Mouse (Mus musculus): Measurements from ENCODE around the gene Cant1. TPM values are rescaled to one million over a fixed set of nuclear protein-coding genes. Genes with fewer than 3 reads are reported as not detected.

Gene Cant1
- polyA plus RNA-seq, 1 experiment from 2014 or later, result 19.2 TPM

- no peak overlapping the region for H3K27ac ChIP-seq
Observed at GRCm38 (mm10) chr11:118445843-118446242, 27.0 kb upstream of the Cant1 start.

DNA sequence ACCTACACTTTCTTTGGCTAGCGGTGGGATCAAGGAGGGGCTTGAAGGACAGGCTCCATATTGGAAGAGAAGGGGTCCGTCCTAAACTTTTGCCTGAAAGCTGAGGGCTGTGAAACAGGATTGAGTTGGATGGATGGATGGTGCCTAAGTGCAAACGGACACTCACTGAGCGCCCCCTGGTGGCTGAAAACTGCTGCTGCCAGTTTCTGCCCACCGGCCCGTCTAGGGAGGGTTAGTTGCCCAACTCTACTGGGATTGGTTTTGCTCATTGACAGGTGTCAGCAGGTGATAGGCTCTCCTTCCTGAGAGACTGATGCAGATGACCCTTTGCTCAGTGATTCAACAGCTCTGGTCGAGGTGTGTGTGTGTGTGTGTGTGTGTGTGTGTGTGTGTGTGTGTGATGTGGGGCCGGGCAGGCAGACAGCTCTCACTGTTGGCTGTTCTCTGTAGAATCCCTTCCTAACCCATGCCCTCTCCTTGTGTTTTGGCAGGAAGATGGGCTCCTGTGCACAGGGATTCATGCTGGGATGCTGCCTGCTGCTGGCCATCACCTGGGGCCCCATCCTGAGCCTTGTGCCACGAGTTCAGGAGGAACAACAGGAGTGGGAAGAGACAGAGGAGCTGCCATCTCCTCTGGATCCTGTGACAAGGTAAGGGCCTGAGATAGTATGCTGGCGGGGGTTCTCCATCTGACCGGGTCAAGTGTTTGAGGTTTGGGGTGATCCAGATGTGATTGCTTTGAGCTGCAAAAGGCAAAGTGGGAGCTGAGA, 24.5 kb upstream of the Cant1 start:
- 37% methylated on average over 11 of the region's 11 CpGs for WGBS
- Histone ChIP-seq H3K36me3 (replicated peaks) (no peaks in the 10 kb centered on the region), H3K27me3 (ENCODE audit: poor library complexity, severe bottlenecking) (peaks cover 12% of the 10 kb centered on the region), H3K27ac (no peak overlapping the region), H3K4me3 (no peak overlapping the region), H3K9me3 (no peaks in the 10 kb centered on the region), H3K4me1 (peaks cover 23% of the 10 kb centered on the region)
- DNase-seq (ENCODE audit: extremely low spot score, low spot score), result peak; percentile 80

More at GRCm38 (mm10) chr11:118445843-118446242, 27.0 kb upstream of the Cant1 start:
- peaks cover 12% of the 10 kb centered on the region for H3K27me3 ChIP-seq (ENCODE audit: poor library complexity, severe bottlenecking)
- DNase-seq (ENCODE audit: extremely low spot score, low spot score), result peak; percentile 77
- H3K4me3 ChIP-seq, result no peak overlapping the region
- no peaks in the 10 kb centered on the region for H3K36me3 ChIP-seq (replicated peaks)
- peaks cover 3% of the 10 kb centered on the region; the same call in 1 of the 2 replicates for H3K4me1 ChIP-seq
- H3K9me3 ChIP-seq, result no peaks in the 10 kb centered on the region
- WGBS, result 16% methylated on average over 3 of the region's 3 CpGs

- H3K36me3 ChIP-seq (replicated peaks), result no peaks in the 10 kb centered on the region
- no peaks in the 10 kb centered on the region for H3K9me3 ChIP-seq
- peaks cover 15% of the 10 kb centered on the region for H3K27me3 ChIP-seq (ENCODE audit: poor library complexity, severe bottlenecking)
- no peak overlapping the region for H3K27ac ChIP-seq
- DNase-seq (ENCODE audit: extremely low spot score, low spot score), result no peak
- no peak overlapping the region for H3K4me3 ChIP-seq
- peaks cover 30% of the 10 kb centered on the region for H3K4me1 ChIP-seq
- WGBS, result 82% methylated on average over 13 of the region's 13 CpGs
Observed at GRCm38 (mm10) chr11:118442691-118443090, 23.8 kb upstream of the Cant1 start.

DNA sequence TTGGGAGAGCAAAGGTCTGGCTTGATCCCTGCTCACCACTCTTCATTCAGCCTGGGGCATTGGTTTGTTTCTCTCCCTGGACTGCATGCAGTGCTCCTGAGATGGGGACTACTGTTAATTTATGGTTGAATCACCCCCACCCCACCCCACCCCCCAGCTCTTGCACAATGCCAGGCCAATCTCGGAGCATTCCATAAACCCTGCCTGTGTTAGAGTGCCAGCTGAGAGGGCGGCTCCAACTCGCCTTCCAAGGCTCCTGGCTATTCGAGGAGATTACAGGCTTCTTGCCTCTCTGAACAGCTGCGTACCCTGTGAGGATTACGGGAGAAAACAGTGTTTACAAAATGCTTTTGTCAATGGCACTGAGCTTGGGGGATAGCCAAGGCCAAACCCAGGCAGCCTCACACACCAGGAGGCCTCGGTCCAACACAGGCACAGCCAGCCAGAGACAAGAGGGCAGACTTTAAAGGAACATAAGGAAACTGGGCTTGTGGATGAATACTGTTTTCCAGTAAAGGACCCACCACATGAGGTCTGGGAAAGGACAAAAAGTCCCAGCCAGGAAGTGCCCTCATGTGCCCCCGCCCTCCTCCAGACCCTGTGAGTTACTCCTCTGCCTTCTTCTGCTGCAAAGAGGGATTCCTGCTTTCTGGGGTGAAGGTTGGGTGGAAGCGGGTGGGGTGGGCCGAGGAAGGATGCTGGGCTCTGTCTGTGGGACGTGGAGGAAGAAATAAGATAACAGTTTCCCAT, 20.0 kb upstream of the Cant1 start:
- Histone ChIP-seq H3K4me1 (peaks cover 61% of the 10 kb centered on the region), H3K9me3 (no peaks in the 10 kb centered on the region), H3K27ac (peak overlapping the region; percentile 80), H3K27me3 (ENCODE audit: poor library complexity, severe bottlenecking) (peaks cover 8% of the 10 kb centered on the region; the same call in 1 of the 2 replicates), H3K36me3 (replicated peaks) (no peaks in the 10 kb centered on the region), H3K4me3 (peak overlapping the region; percentile 6; the same call in 1 of the 2 replicates)
- WGBS, result 16% methylated on average over 11 of the region's 11 CpGs
- DNase-seq (ENCODE audit: extremely low spot score, low spot score), result peak; percentile 45

GRCm38 (mm10) chr11:118436471-118436935, 17.6 kb upstream of the Cant1 start:
- Histone ChIP-seq H3K4me1 (peaks cover 71% of the 10 kb centered on the region), H3K36me3 (replicated peaks) (no peaks in the 10 kb centered on the region), H3K27me3 (ENCODE audit: poor library complexity, severe bottlenecking) (0 out of 2 replicates have a peak, but pooled peaks cover 4% of the 10 kb centered on the region), H3K4me3 (no peak overlapping the region), H3K9me3 (no peaks in the 10 kb centered on the region), H3K27ac (peak overlapping the region; percentile 64; the same call in 1 of the 2 replicates)
- WGBS, result 47% methylated on average over 6 of the region's 6 CpGs
- no peak for DNase-seq (ENCODE audit: extremely low spot score, low spot score)

DNA sequence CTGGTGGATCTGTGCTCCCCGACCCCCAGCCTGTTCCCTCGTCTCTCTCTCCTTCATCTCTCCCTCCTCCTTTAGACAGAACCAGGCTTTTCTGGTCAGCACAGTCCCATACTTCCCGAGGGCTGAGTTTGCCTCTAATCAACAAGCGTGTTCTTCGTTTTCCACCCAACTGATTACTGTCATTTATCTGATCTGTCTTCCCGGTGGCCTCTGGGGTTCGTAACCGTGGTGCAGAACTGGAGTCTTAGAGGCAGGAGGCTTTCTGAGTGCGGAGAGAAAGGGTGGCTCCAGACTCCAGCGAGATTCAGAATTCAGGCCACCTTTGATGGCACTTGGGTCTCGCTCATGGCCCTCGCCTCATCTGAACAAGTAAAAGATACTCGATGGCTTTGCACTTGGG, 15.2 kb upstream of the Cant1 start:
- H3K4me1 ChIP-seq, result peaks cover 72% of the 10 kb centered on the region
- no peaks in the 10 kb centered on the region for H3K9me3 ChIP-seq
- no peaks in the 10 kb centered on the region for H3K36me3 ChIP-seq (replicated peaks)
- H3K27ac ChIP-seq, result peak overlapping the region; percentile 54
- peak overlapping the region; percentile 13 for H3K4me3 ChIP-seq
- H3K27me3 ChIP-seq (ENCODE audit: poor library complexity, severe bottlenecking), result peaks cover 13% of the 10 kb centered on the region
- DNase-seq (ENCODE audit: extremely low spot score, low spot score), result no peak
- WGBS, result 65% methylated on average over 13 of the region's 13 CpGs

DNA sequence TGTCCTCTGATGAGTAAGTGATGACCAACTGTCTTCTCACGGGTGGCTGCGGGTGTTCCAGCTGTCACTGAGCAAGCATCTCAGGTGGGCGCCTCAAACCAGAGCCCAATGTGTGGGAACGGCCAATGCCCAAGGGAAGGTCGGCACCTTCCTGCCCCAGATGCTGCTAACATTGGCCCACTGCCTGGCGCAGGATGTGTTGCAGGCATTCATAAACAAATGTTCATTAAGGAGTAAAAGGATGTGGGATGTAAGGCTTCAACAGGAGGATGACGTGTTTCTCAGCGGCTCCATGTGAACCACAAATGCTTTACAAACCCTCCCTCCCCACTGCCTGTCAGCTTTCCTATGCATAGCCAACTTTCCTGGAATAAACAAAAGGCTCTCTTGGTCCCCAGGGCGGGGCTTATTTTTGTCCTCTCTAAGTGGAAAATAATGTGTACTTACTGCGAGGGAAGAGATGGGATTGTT, 14.5 kb upstream of the Cant1 start:
- H3K27ac ChIP-seq, result peak overlapping the region; percentile 54; the same call in 1 of the 2 replicates
- 81% methylated on average over 10 of the region's 10 CpGs for WGBS
- H3K4me3 ChIP-seq, result peak overlapping the region; percentile 13; the same call in 1 of the 2 replicates
- no peaks in the 10 kb centered on the region for H3K9me3 ChIP-seq
- no peaks in the 10 kb centered on the region for H3K36me3 ChIP-seq (replicated peaks)
- no peak for DNase-seq (ENCODE audit: extremely low spot score, low spot score)
- H3K27me3 ChIP-seq (ENCODE audit: poor library complexity, severe bottlenecking), result peaks cover 20% of the 10 kb centered on the region
- peaks cover 72% of the 10 kb centered on the region for H3K4me1 ChIP-seq

DNA sequence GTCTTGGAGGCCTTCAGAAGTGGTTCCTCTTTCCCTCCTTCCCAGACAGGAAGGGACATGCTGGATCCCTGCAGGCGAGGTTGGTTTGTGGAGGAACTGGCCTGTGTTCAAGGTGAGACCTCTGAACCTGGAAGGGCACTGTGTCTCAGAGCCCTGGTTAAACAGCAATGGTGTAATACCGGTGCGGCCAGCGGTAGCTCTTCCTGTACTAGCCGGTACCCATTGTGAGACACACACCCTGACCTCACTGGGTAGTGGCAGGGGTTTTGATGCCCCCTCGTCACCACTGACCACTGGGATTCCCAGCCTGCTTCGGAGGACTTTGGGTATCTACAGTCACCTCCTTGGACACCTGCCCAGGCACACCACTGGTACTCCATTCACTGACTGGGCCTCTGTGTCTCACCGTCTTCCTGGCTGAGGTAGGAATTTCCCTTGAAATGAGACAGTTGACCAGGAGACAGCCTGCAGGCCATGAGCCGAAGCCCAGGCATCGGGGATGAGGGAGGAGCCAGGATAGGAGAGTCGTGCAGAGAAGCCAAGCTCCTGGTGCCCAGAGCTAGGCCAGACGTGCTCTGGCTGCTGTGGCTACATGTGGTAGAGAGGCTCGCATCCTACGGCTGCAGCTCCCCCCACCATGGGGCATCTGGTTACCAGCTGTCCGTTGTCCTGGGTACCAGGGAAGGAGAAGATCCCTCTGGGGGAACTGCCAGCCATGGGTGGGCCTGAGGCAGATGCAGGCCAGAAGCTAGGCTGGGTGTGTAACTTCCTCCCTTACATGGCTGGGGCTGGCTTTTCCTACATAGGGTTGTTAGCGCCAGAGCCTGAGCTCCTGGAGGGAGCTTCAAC, 12.4 kb upstream of the Cant1 start:
- WGBS, result 82% methylated on average over 16 of the region's 16 CpGs
- Histone ChIP-seq H3K9me3 (no peaks in the 10 kb centered on the region), H3K27me3 (ENCODE audit: poor library complexity, severe bottlenecking) (peaks cover 37% of the 10 kb centered on the region), H3K36me3 (replicated peaks) (no peaks in the 10 kb centered on the region), H3K4me1 (peaks cover 69% of the 10 kb centered on the region), H3K27ac (peak overlapping the region; percentile 12), H3K4me3 (no peak overlapping the region)
- no peak for DNase-seq (ENCODE audit: extremely low spot score, low spot score)

- H3K27me3 ChIP-seq (ENCODE audit: poor library complexity, severe bottlenecking), result peaks cover 39% of the 10 kb centered on the region
- H3K4me3 ChIP-seq, result no peak overlapping the region
- peaks cover 64% of the 10 kb centered on the region for H3K4me1 ChIP-seq
- no peaks in the 10 kb centered on the region for H3K9me3 ChIP-seq
- DNase-seq (ENCODE audit: extremely low spot score, low spot score), result no peak
- WGBS, result 64% methylated on average over 4 of the region's 4 CpGs
- no peaks in the 10 kb centered on the region for H3K36me3 ChIP-seq (replicated peaks)
- peak overlapping the region; percentile 31; the same call in 1 of the 2 replicates for H3K27ac ChIP-seq
Observed at GRCm38 (mm10) chr11:118430291-118430885, 11.5 kb upstream of the Cant1 start.

DNA sequence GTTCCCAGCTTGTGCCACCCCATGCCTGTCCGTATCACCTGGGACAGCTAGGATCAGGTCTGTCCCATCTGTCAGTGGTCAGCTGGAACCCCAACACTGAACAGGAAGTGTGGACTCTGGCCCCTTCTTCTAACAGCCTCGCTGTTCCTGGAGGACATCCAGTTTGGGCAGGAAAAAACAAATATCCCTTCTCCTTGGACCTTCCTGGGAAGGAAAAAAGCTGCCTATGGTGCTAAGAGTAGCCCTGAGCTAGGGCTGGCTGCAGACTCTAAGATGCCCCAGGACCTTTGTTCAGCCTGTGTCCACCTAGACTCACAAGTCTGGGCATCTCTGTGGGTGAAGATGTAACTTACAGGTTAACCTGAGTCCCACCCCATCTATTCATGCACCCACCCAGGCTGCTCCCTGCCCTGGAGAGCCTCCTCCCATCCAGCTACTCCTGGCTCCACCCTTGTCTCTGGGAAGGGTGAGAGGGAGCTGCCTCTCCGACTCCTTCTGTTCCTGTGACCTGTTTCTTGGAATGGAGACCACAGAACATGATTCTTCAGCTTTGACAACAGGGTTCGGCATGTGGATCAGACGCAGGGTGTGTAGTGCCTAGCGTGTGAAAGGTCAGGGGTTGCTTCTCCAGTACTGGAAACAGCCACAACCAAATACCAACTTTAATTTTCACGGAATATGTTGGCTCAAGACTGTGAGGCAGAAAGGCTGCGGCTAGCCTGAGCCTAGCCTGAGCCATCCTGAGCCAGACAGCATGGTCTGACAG, 10.2 kb upstream of the Cant1 start:
- H3K27ac ChIP-seq, result peak overlapping the region; percentile 69
- peaks cover 62% of the 10 kb centered on the region for H3K4me1 ChIP-seq
- peak overlapping the region; percentile 38 for H3K4me3 ChIP-seq
- H3K9me3 ChIP-seq, result no peaks in the 10 kb centered on the region
- no peaks in the 10 kb centered on the region for H3K36me3 ChIP-seq (replicated peaks)
- peaks cover 45% of the 10 kb centered on the region for H3K27me3 ChIP-seq (ENCODE audit: poor library complexity, severe bottlenecking)
- no peak for DNase-seq (ENCODE audit: extremely low spot score, low spot score)
- 65% methylated on average over 8 of the region's 8 CpGs for WGBS

DNA sequence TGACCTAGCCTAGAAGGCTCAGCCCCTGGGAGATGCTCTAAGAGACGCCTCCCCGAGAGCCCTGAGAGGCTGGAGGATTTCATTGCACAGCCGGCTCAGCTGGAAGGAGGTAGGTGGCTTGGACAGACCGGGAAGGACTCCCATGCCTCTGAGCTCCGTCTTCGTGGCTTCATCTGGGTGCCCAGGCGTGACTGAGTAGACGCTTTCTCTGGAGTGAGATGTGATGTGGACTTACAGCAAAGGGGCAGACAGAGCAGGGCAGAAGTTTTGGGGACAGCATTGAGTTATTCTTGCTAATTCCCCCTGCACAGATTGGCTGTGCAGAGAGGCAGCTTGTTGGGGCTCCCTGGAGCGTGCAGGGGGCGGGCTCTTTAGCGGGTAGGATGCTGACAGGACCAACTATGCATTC, 9.6 kb upstream of the Cant1 start:
- H3K9me3 ChIP-seq, result no peaks in the 10 kb centered on the region
- H3K27ac ChIP-seq, result peak overlapping the region; percentile 69
- DNase-seq (ENCODE audit: extremely low spot score, low spot score), result no peak
- H3K4me1 ChIP-seq, result peaks cover 62% of the 10 kb centered on the region
- no peaks in the 10 kb centered on the region for H3K36me3 ChIP-seq (replicated peaks)
- WGBS, result 9% methylated on average over 11 of the region's 11 CpGs
- peaks cover 52% of the 10 kb centered on the region for H3K27me3 ChIP-seq (ENCODE audit: poor library complexity, severe bottlenecking)
- peak overlapping the region; percentile 38 for H3K4me3 ChIP-seq
